Mouse (Mus musculus): ENCODE results near the gene Kcnj3. TPM values are rescaled to one million over a fixed set of nuclear protein-coding genes. Genes with fewer than 3 reads are reported as not detected.

Kcnj3 gene
- 0.70 and 0.85 TPM in 2 replicates for polyA plus RNA-seq (2016; fragmentation: Nextera tagmentation; extraction: Ambion mirVana)

- H3K4me3 ChIP-seq, result peak within 1 kb of the TSS; percentile 49
- no peaks in the 10 kb centered on the region for H3K36me3 ChIP-seq
- peak within 1 kb of the TSS; percentile 36; the same call in 1 of the 2 replicates for H3K9ac ChIP-seq
- H3K27me3 ChIP-seq, result peaks cover 38% of the 10 kb centered on the region
- H3K4me1 ChIP-seq, result peaks cover 15% of the 10 kb centered on the region
- peak within 1 kb of the TSS; percentile 86 for H3K4me2 ChIP-seq (replicated peaks)
- no peak for ATAC-seq (ENCODE audit: insufficient number of reproducible peaks, insufficient read depth, low FRiP score, low TSS enrichment)
- H3K27ac ChIP-seq, result no peak within 1 kb of the TSS
- no peaks in the 10 kb centered on the region for H3K9me3 ChIP-seq
- 1% methylated on average over 20 of the region's 20 CpGs for WGBS
These were observed at the start of gene Kcnj3 for GRCm38 (mm10) chr2:55435721-55436260. TSS of gene Kcnj3 (plus strand) at chr2:55435970.

- no peak overlapping the region for H3K9ac ChIP-seq
- H3K4me1 ChIP-seq, result no peaks in the 10 kb centered on the region
- H3K27ac ChIP-seq, result no peak overlapping the region
- H3K4me2 ChIP-seq (replicated peaks), result no peak overlapping the region
- 53% methylated on average over 3 of the region's 3 CpGs for WGBS
- H3K4me3 ChIP-seq, result no peak overlapping the region
- no peaks in the 10 kb centered on the region for H3K27me3 ChIP-seq
- ATAC-seq (ENCODE audit: insufficient number of reproducible peaks, insufficient read depth, low FRiP score, low TSS enrichment), result no peak
- no peaks in the 10 kb centered on the region for H3K9me3 ChIP-seq
- no peaks in the 10 kb centered on the region for H3K36me3 ChIP-seq
These were observed 45.3 kb upstream of the Kcnj3 start for GRCm38 (mm10) chr2:55390330-55390989.

DNA sequence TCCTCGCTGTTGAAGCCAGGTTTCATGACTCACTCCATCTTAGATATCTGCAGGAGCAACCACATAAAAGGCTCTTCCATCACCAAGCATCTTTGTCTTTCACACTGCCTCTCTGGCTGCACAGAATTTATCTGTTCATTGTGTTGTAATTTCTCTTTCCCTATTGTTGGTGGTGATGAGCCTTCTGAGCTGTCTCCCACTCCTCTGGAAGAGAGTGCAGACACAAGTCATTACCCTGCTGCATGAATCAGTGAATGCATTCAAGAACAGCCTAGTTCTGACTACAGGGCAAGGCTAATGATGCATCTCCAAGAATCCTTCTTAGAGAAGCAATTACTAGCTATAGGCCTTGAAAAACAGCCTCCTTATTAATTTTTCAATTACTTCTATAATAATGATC is 30.5 kb upstream of the Kcnj3 start:
- ATAC-seq (ENCODE audit: insufficient number of reproducible peaks, insufficient read depth, low FRiP score, low TSS enrichment), result no peak
- H3K27ac ChIP-seq, result no peak overlapping the region
- WGBS, result 68% methylated on average over 1 of the region's 1 CpGs
- no peaks in the 10 kb centered on the region for H3K27me3 ChIP-seq
- no peaks in the 10 kb centered on the region for H3K9me3 ChIP-seq
- no peak overlapping the region for H3K9ac ChIP-seq
- H3K4me3 ChIP-seq, result no peak overlapping the region
- H3K4me2 ChIP-seq (replicated peaks), result no peak overlapping the region
- no peaks in the 10 kb centered on the region for H3K36me3 ChIP-seq
- no peaks in the 10 kb centered on the region for H3K4me1 ChIP-seq

DNA sequence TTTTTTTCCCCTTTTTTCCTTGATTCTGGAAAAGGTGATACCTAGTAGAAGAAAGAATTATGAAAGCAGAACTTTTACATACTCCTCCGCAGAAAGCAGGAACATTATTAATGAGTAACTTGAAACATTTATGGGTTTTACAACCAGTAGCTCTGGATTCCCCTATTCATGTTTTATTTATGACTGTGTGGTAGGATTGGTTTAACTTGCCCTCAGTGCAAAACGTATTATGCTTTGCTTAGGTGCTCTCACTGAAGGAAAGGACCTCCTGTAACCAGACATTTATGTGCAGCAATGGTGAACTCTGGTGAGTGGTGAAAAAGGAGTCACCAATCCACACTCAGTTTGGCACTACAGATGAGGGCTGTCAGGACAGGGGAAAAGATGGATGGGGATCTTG is 8.1 kb upstream of the Kcnj3 start:
- no peak for ATAC-seq (ENCODE audit: insufficient number of reproducible peaks, insufficient read depth, low FRiP score, low TSS enrichment)
- Histone ChIP-seq H3K4me2 (replicated peaks) (no peak overlapping the region), H3K4me3 (no peak overlapping the region), H3K36me3 (no peaks in the 10 kb centered on the region), H3K9me3 (no peaks in the 10 kb centered on the region), H3K27me3 (no peaks in the 10 kb centered on the region), H3K27ac (no peak overlapping the region), H3K9ac (no peak overlapping the region), H3K4me1 (no peaks in the 10 kb centered on the region)
- 63% methylated on average over 2 of the region's 2 CpGs for WGBS

GRCm38 (mm10) chr2:55432104-55432503 is 3.7 kb upstream of the Kcnj3 start:
- Histone ChIP-seq H3K9me3 (no peaks in the 10 kb centered on the region), H3K27ac (no peak overlapping the region), H3K9ac (no peak overlapping the region), H3K36me3 (no peaks in the 10 kb centered on the region), H3K4me1 (peaks cover 10% of the 10 kb centered on the region), H3K4me3 (no peak overlapping the region), H3K4me2 (replicated peaks) (no peak overlapping the region), H3K27me3 (peaks cover 25% of the 10 kb centered on the region)
- no peak for ATAC-seq (ENCODE audit: insufficient number of reproducible peaks, insufficient read depth, low FRiP score, low TSS enrichment)
- WGBS, result 74% methylated on average over 4 of the region's 4 CpGs

GRCm38 (mm10) chr2:55436261-55437006 is 664 bp downstream of the Kcnj3 start:
- Histone ChIP-seq H3K9me3 (no peaks in the 10 kb centered on the region), H3K27me3 (peaks cover 38% of the 10 kb centered on the region), H3K27ac (no peak overlapping the region), H3K4me1 (peaks cover 15% of the 10 kb centered on the region), H3K4me3 (peak overlapping the region; percentile 49), H3K9ac (peak overlapping the region; percentile 36; the same call in 1 of the 2 replicates), H3K36me3 (no peaks in the 10 kb centered on the region), H3K4me2 (replicated peaks) (peak overlapping the region; percentile 86)
- ATAC-seq (ENCODE audit: insufficient number of reproducible peaks, insufficient read depth, low FRiP score, low TSS enrichment), result peak; percentile 36; the same call in 1 of the 2 replicates
- WGBS, result under 1% methylated on average over 21 of the region's 21 CpGs

- peaks cover 38% of the 10 kb centered on the region for H3K27me3 ChIP-seq
- ATAC-seq (ENCODE audit: insufficient number of reproducible peaks, insufficient read depth, low FRiP score, low TSS enrichment), result no peak
- WGBS, result under 1% methylated on average over 51 of the region's 51 CpGs
These were observed 1.5 kb downstream of the Kcnj3 start for GRCm38 (mm10) chr2:55437007-55437949.

DNA sequence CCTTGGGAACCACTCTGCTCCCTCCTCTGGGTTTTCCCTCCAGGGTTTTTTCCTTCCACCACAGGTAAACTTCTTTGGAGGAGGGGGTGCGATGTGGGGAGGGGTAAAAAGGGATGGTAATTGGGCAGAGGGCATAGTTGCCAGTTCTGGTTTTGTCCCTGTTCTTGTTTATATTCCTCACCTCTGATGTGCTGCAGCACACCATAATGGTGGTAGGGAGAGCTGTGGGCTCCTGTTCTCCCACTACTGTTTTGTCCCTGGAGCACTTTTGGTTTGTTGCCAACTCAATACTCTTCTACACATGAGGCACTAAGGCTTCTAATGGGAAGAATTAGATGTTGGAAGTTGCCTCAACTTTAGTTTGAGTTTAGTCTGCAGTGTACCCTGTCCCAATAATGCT is 2.2 kb downstream of the Kcnj3 start:
- Histone ChIP-seq H3K27ac (no peak overlapping the region), H3K9ac (no peak overlapping the region), H3K9me3 (no peaks in the 10 kb centered on the region), H3K4me1 (peaks cover 15% of the 10 kb centered on the region), H3K36me3 (no peaks in the 10 kb centered on the region), H3K27me3 (peaks cover 38% of the 10 kb centered on the region), H3K4me3 (peak overlapping the region; percentile 49), H3K4me2 (replicated peaks) (peak overlapping the region; percentile 86)
- 15% methylated on average over 1 of the region's 1 CpGs for WGBS
- no peak for ATAC-seq (ENCODE audit: insufficient number of reproducible peaks, insufficient read depth, low FRiP score, low TSS enrichment)

More at GRCm38 (mm10) chr2:55437007-55437949, 1.5 kb downstream of the Kcnj3 start:
- Histone ChIP-seq H3K9ac (peak overlapping the region; percentile 36; the same call in 1 of the 2 replicates), H3K27ac (no peak overlapping the region), H3K9me3 (no peaks in the 10 kb centered on the region), H3K4me2 (replicated peaks) (peak overlapping the region; percentile 86), H3K4me3 (peak overlapping the region; percentile 49), H3K4me1 (peaks cover 15% of the 10 kb centered on the region), H3K36me3 (no peaks in the 10 kb centered on the region)

GRCm38 (mm10) chr2:55439211-55439610 is 3.4 kb downstream of the Kcnj3 start:
- Histone ChIP-seq H3K27ac (no peak overlapping the region), H3K9me3 (no peaks in the 10 kb centered on the region), H3K4me3 (no peak overlapping the region), H3K9ac (no peak overlapping the region), H3K27me3 (peaks cover 36% of the 10 kb centered on the region), H3K4me1 (peaks cover 15% of the 10 kb centered on the region), H3K4me2 (replicated peaks) (no peak overlapping the region), H3K36me3 (no peaks in the 10 kb centered on the region)
- ATAC-seq (ENCODE audit: insufficient number of reproducible peaks, insufficient read depth, low FRiP score, low TSS enrichment), result no peak

GRCm38 (mm10) chr2:55442006-55442405 is 6.2 kb downstream of the Kcnj3 start:
- H3K4me2 ChIP-seq (replicated peaks), result no peak overlapping the region
- WGBS, result 78% methylated on average over 2 of the region's 2 CpGs
- H3K9ac ChIP-seq, result no peak overlapping the region
- H3K27me3 ChIP-seq, result peaks cover 13% of the 10 kb centered on the region
- no peaks in the 10 kb centered on the region for H3K9me3 ChIP-seq
- ATAC-seq (ENCODE audit: insufficient number of reproducible peaks, insufficient read depth, low FRiP score, low TSS enrichment), result no peak
- no peaks in the 10 kb centered on the region for H3K36me3 ChIP-seq
- H3K4me3 ChIP-seq, result no peak overlapping the region
- peaks cover 5% of the 10 kb centered on the region; the same call in 1 of the 2 replicates for H3K4me1 ChIP-seq
- H3K27ac ChIP-seq, result no peak overlapping the region

DNA sequence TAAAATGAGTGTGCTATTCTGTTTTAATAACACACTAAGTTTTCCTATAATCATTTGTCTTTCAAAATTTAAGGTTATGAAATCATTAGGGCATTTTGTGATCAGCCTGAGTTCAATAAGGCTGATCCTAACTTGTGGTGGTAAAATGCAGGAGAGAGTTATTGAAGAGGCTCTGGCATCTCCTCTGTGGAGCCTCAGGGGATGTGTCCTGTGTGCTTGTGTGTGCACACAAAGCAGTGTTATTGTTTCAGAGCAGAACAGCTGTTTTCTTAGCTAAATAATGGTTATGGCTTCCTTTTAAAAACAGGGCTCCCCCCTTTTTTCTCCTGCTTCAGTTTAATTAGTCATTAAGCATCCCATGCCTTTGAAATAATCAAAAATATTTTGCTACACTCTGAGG is 11.5 kb downstream of the Kcnj3 start:
- Histone ChIP-seq H3K4me2 (replicated peaks) (no peak overlapping the region), H3K27me3 (no peaks in the 10 kb centered on the region), H3K4me1 (no peaks in the 10 kb centered on the region), H3K9me3 (no peaks in the 10 kb centered on the region), H3K27ac (no peak overlapping the region), H3K36me3 (no peaks in the 10 kb centered on the region), H3K9ac (no peak overlapping the region), H3K4me3 (no peak overlapping the region)
- ATAC-seq (ENCODE audit: insufficient number of reproducible peaks, insufficient read depth, low FRiP score, low TSS enrichment), result no peak

Measured in embryonic facial prominence, embryonic 12.5 days (tissue).